Mouse (Mus musculus): ENCODE results near the gene Pkp1. TPM values are rescaled to one million over a fixed set of nuclear protein-coding genes. Genes with fewer than 3 reads are reported as not detected.
A peak's percentile ranks its signal among the peaks of the same experiment; 100 is the strongest.

The Pkp1 gene
- polyA plus RNA-seq, 1 experiment, result not detected

DNA sequence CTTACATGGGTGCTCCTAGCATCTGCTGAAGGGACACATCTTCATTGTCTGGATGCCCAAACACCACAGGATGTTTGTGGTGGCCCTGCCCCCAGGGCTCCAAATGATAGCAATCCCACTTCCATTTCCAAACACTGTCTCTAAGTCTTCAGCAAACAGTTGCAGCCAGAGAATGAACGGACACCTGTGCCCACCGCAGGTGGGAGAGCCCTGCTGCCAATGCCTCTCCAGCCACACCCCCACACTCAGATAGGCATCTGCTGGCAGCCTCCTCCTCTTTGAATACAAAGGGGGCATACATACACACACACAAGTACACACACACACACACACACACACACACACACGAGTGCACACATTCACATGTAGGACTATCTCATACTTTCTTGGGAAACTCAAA is 25.6 kb downstream of the Pkp1 start:
- Histone ChIP-seq H3K4me1 (ENCODE audit: control insufficient read depth, insufficient read depth, insufficient read length) (no peaks in the 10 kb centered on the region), H3K27ac (ENCODE audit: insufficient read depth, low read length) (no peak overlapping the region), H3K36me3 (ENCODE audit: control insufficient read depth, insufficient read depth, low read length) (no peaks in the 10 kb centered on the region), H3K27me3 (ENCODE audit: control insufficient read depth, insufficient read depth, low read length) (no peaks in the 10 kb centered on the region), H3K4me3 (ENCODE audit: extremely low read depth, insufficient read depth, insufficient read length) (no peak overlapping the region)
- 75% methylated on average over 3 of the region's 3 CpGs for WGBS
- TF ChIP-seq CTCF (IDR thresholded peaks at IDR 0.05; ENCODE audit: extremely low read depth, insufficient read depth, insufficient read length, insufficient replicate concordance) (no peak), POLR2A (IDR thresholded peaks at IDR 0.05; ENCODE audit: low read depth, low read length) (no peak)
- DNase-seq (ENCODE audit: low read depth in 1 of 2, low spot score in 2 of 2), result no peak

DNA sequence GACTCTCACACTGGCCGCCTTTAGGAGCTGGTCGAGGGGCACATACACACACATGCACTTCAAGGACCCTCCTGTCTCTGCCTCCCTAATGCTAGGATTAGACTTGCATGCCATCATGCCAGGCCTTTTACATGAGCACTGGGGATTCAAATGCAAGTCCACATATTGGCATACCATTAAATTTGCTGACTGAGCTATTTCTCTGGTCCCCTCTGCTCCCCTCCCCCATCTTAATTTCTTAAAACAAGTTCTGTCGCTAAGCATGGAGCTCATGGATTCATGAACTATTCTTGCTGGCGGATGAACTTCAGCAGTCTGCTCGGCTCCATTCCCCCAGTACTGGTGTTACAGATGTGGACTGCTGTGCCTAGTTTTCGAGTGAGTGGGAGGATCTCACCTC is 26.2 kb downstream of the Pkp1 start:
- Histone ChIP-seq H3K27me3 (ENCODE audit: control insufficient read depth, insufficient read depth, low read length) (no peaks in the 10 kb centered on the region), H3K27ac (ENCODE audit: insufficient read depth, low read length) (no peak overlapping the region), H3K36me3 (ENCODE audit: control insufficient read depth, insufficient read depth, low read length) (no peaks in the 10 kb centered on the region), H3K4me1 (ENCODE audit: control insufficient read depth, insufficient read depth, insufficient read length) (no peaks in the 10 kb centered on the region), H3K4me3 (ENCODE audit: extremely low read depth, insufficient read depth, insufficient read length) (no peak overlapping the region)
- WGBS, result 86% methylated on average over 6 of the region's 6 CpGs
- TF ChIP-seq POLR2A (IDR thresholded peaks at IDR 0.05; ENCODE audit: low read depth, low read length), result no peak
- no peak for DNase-seq (ENCODE audit: low read depth in 1 of 2, low spot score in 2 of 2)

DNA sequence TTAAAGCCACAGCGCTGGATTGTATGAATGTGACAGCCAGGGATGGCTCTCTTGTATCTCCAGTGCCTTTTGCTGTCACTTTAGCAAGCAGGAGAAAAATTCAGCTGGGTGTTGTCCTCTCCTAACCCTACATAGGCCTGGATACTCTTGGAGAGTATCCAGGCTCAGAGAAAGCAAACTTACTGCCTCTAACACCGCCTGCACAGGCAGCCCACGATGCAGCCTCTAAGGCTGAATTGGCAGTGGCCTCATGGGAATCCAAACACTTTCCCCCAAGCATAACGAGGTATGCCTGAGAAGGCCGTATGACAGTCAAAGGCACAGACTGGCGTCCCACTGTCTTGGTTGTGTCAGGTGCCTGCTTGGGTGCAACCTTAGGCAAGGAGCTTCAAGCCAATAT is 26.8 kb downstream of the Pkp1 start:
- 76% methylated on average over 6 of the region's 6 CpGs for WGBS
- H3K4me1 ChIP-seq (ENCODE audit: control insufficient read depth, insufficient read depth, insufficient read length), result no peaks in the 10 kb centered on the region
- no peak overlapping the region for H3K27ac ChIP-seq (ENCODE audit: insufficient read depth, low read length)
- no peak overlapping the region for H3K4me3 ChIP-seq (ENCODE audit: extremely low read depth, insufficient read depth, insufficient read length)
- no peaks in the 10 kb centered on the region for H3K36me3 ChIP-seq (ENCODE audit: control insufficient read depth, insufficient read depth, low read length)
- no peaks in the 10 kb centered on the region for H3K27me3 ChIP-seq (ENCODE audit: control insufficient read depth, insufficient read depth, low read length)
- TF ChIP-seq CTCF (IDR thresholded peaks at IDR 0.05; ENCODE audit: extremely low read depth, insufficient read depth, insufficient read length, insufficient replicate concordance) (no peak), POLR2A (IDR thresholded peaks at IDR 0.05; ENCODE audit: low read depth, low read length) (no peak)
- DNase-seq (ENCODE audit: low read depth in 1 of 2, low spot score in 2 of 2), result no peak

DNA sequence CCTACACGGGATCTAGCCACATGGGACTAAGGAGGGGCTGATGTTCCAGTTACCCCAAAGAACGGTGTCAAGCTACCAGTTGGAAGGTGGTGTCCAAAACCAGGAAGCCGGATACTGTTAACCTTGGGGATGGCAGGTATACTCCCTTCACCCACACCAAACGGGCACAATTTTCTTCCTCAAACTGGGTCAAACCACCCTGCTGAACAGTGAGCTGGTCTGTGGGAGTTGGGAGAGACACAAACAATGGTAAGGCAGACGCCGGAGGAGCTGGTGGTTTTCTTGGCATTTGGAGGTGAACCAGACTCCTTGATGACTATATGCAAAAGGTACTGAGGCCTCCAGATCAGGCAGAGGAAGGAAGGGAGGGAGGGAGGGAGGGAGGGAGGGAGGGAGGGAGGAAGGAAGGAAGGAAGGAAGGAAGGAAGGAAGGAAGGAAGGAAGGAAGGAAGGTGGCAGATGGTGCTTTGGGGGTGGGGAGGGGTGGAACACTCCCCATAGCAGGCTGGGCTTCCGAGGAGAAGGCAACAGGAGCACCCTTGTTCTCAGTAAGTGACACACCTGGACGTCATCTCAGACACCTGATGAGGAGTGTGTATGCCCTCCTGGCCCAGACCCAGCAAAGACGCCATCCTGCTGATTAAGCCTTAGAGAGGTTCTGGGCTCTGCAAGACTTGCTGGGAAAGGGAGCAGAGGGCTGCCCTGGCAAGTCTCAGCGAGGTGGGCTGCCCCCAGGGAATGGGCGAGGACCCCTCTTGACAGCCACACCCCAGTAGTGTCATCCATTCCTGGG is 27.4 kb downstream of the Pkp1 start:
- H3K36me3 ChIP-seq (ENCODE audit: control insufficient read depth, insufficient read depth, low read length), result no peaks in the 10 kb centered on the region
- no peaks in the 10 kb centered on the region for H3K4me1 ChIP-seq (ENCODE audit: control insufficient read depth, insufficient read depth, insufficient read length)
- H3K4me3 ChIP-seq (ENCODE audit: extremely low read depth, insufficient read depth, insufficient read length), result no peak overlapping the region
- WGBS, result 76% methylated on average over 11 of the region's 11 CpGs
- TF ChIP-seq CTCF (IDR thresholded peaks at IDR 0.05; ENCODE audit: extremely low read depth, insufficient read depth, insufficient read length, insufficient replicate concordance) (no peak), POLR2A (IDR thresholded peaks at IDR 0.05; ENCODE audit: low read depth, low read length) (no peak)
- no peaks in the 10 kb centered on the region for H3K27me3 ChIP-seq (ENCODE audit: control insufficient read depth, insufficient read depth, low read length)
- no peak overlapping the region for H3K27ac ChIP-seq (ENCODE audit: insufficient read depth, low read length)
- DNase-seq (ENCODE audit: low read depth in 1 of 2, low spot score in 2 of 2), result no peak

DNA sequence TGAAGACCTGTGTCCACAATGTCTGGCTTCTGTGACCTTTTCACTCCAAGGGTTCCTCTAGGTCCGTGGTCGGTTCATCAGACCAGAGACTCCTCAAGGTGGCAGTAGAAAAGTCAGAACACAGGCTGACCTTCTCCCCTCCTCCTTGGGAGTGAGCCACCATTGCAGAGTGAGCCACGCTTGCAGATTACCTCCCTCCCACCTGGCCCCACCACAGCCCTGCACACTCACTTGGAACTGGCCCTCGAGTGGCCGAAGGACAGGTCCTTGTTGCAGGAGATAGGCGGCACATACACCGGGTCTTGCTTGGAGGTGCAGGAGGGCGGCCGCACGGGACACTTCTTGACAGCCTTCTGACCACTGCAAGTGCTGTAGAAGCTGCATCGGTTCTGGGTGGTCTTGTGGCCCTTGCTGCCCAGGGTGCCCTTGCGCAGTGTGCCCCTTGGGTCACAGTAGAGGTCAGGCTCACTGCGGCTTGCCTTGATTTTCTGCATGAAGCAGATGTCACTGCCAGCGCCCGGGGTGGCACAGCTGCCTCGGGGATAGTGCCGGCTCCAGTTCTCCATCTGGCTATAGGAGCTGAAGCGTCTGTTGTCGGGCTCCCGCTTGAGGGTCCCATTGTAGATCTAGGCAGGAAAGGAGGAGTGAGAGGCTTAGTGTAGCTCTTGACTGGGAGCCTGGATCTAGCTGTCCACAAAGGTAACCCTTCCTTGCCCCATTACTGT is 29.4 kb downstream of the Pkp1 start:
- H3K4me1 ChIP-seq (ENCODE audit: control insufficient read depth, insufficient read depth, insufficient read length), result no peaks in the 10 kb centered on the region
- no peaks in the 10 kb centered on the region for H3K27me3 ChIP-seq (ENCODE audit: control insufficient read depth, insufficient read depth, low read length)
- TF ChIP-seq POLR2A (IDR thresholded peaks at IDR 0.05; ENCODE audit: low read depth, low read length) (no peak), CTCF (IDR thresholded peaks at IDR 0.05; ENCODE audit: extremely low read depth, insufficient read depth, insufficient read length, insufficient replicate concordance) (no peak)
- DNase-seq (ENCODE audit: low read depth in 1 of 2, low spot score in 2 of 2), result no peak
- H3K27ac ChIP-seq (ENCODE audit: insufficient read depth, low read length), result no peak overlapping the region
- no peaks in the 10 kb centered on the region for H3K36me3 ChIP-seq (ENCODE audit: control insufficient read depth, insufficient read depth, low read length)
- WGBS, result 82% methylated on average over 20 of the region's 20 CpGs
- no peak overlapping the region for H3K4me3 ChIP-seq (ENCODE audit: extremely low read depth, insufficient read depth, insufficient read length)

DNA sequence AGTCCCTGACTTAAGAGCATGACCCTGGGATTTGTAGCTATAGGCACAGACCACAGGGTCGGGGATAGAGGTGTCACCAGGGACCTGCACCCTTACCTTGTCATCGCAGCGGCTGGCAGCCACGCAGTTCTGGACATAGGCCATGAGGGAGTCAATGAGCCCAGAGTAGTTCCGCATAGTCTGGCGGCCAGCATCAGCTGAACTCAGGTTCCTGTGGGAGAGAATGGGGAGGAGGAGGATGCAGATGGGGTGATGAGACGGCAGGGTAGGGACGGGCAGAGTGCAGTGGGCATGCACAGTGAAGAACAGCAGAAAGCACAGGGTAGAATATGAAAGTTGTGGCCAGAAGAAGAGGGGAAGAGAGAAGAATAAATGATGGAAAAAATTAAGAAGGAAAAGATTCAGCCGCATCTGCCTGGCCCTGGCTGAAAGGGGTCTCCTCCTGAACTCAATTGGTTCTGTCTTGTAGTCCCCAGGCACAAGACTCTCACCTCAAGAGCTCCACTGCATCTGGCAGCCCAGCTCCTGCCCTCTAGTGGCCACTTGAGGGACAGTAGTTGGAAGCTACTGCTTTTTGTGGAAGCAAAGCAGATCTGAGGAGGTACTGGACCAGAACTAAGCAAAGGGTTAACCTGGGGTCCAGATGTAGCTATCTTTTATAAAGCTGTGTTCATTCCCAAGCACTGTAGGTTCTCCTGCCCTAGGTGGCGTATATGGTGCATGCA is 36.5 kb downstream of the Pkp1 start:
- no peak overlapping the region for H3K4me3 ChIP-seq (ENCODE audit: extremely low read depth, insufficient read depth, insufficient read length)
- peak; percentile 66; the same call in 1 of the 2 replicates for TF ChIP-seq CTCF (IDR thresholded peaks at IDR 0.05; ENCODE audit: extremely low read depth, insufficient read depth, insufficient read length, insufficient replicate concordance)
- TF ChIP-seq POLR2A (IDR thresholded peaks at IDR 0.05; ENCODE audit: low read depth, low read length), result no peak
- H3K4me1 ChIP-seq (ENCODE audit: control insufficient read depth, insufficient read depth, insufficient read length), result no peaks in the 10 kb centered on the region
- no peaks in the 10 kb centered on the region for H3K36me3 ChIP-seq (ENCODE audit: control insufficient read depth, insufficient read depth, low read length)
- DNase-seq (ENCODE audit: low read depth in 1 of 2, low spot score in 2 of 2), result peak in 1 of 2 experiments; percentile 38
- H3K27ac ChIP-seq (ENCODE audit: insufficient read depth, low read length), result no peak overlapping the region
- no peaks in the 10 kb centered on the region for H3K27me3 ChIP-seq (ENCODE audit: control insufficient read depth, insufficient read depth, low read length)
- 57% methylated on average over 10 of the region's 10 CpGs for WGBS

All from spleen, adult 2 months (tissue).